Mouse (Mus musculus): ENCODE data around the gene Gm20388.

- TF ChIP-seq CTCF (IDR thresholded peaks at IDR 0.05; ENCODE audit: extremely low read depth, insufficient read depth, low read length), result no peak
- TF ChIP-seq POLR2A (IDR thresholded peaks at IDR 0.05; ENCODE audit: extremely low read depth, insufficient read depth, low read length), result no peak
Measured at GRCm38 (mm10) chr8:122961458-122961857, 3050.8 kb downstream of the Gm20388 start.

Data from cortical plate, adult 2 months (tissue).